Mouse (Mus musculus) midbrain, embryonic 11.5 days (tissue): ENCODE measurements around the gene Nol4l. TPM values are rescaled to one million over a fixed set of nuclear protein-coding genes. Genes with fewer than 3 reads are reported as not detected.
"Not testable (repeated sequence)": the region's sequence is repeated elsewhere in the genome, so short reads cannot be mapped to it uniquely, and the experiment has no call there.

Experiments used
- ATAC-seq: fragments of 200-750 bp; cut with Nextera tagmentation; 2 replicates; pipeline ENCODE4 v1.8.0; 2017; ENCODE audit warnings: moderate TSS enrichment, moderate library complexity; ENCODE audit not compliant: low FRiP score
- DNase-seq: peaks from one replicate; pipeline ENCODE4 v3.0.0; 2015; ENCODE audit warnings: low spot score; ENCODE audit errors: missing footprints
- H3K27ac ChIP-seq: fragments of 300-500 bp; sonication (generic); 2 replicates; pipeline ENCODE4 v1.5.1; 2014; ENCODE audit warnings: low read depth, low read length
- H3K27me3 ChIP-seq: fragments of 300-500 bp; sonication (generic); 2 replicates; pipeline ENCODE4 v1.6.1; 2014; ENCODE audit warnings: mild to moderate bottlenecking, low read length, moderate library complexity, mixed read lengths; ENCODE audit not compliant: control insufficient read depth, insufficient read depth
- H3K36me3 ChIP-seq: fragments of 300-500 bp; sonication (generic); 2 replicates; pipeline ENCODE4 v1.6.1; 2014; ENCODE audit warnings: mild to moderate bottlenecking, low read length, moderate library complexity, mixed read lengths; ENCODE audit not compliant: control insufficient read depth, insufficient read depth
- H3K4me1 ChIP-seq: fragments of 300-500 bp; sonication (generic); 2 replicates; pipeline ENCODE4 v1.6.1; 2014; ENCODE audit warnings: low read length; ENCODE audit not compliant: control insufficient read depth, insufficient read depth
- H3K4me2 ChIP-seq: fragments of 300-500 bp; sonication (generic); 2 replicates; pipeline ENCODE4 v1.6.1; 2014; ENCODE audit warnings: mild to moderate bottlenecking, moderate library complexity
- H3K4me3 ChIP-seq: fragments of 300-500 bp; sonication (generic); 2 replicates; pipeline ENCODE4 v1.5.1; 2014; ENCODE audit warnings: low read depth, low read length
- H3K9ac ChIP-seq: fragments of 300-500 bp; sonication (generic); 2 replicates; pipeline ENCODE4 v1.6.1; 2014; ENCODE audit warnings: low read length
- H3K9me3 ChIP-seq: fragments of 300-500 bp; sonication (generic); 2 replicates; pipeline ENCODE4 v1.6.1; 2016; ENCODE audit warnings: low read length; ENCODE audit not compliant: control insufficient read depth
- WGBS: fragments of 180-500 bp; shearing (Covaris S2); extraction: QIAGEN DNeasy Blood & Tissue Kit; methylation state at CpG from one replicate; pipeline ENCODE4 v1.1.7; 2014; 5-methylcytosine and 5-hydroxymethylcytosine counted together
- polyA plus RNA-seq: library from polyadenylated mRNA; unstranded; fragments of >200 nt; fragmentation: Nextera tagmentation; extraction: Ambion mirVana; gene quantifications from 2 replicates; pipeline ENCODE4 v1.2.1, GENCODE M21; 2014

The Nol4l gene
- polyA plus RNA-seq, 1 experiment from 2014 or later: 19.9 TPM

GRCm38 (mm10) chr2:153509211-153510029 lies 20.4 kb downstream of the Nol4l start:
- H3K36me3 ChIP-seq: no peaks in the 10 kb centered on the region
- no peak overlapping the region for H3K4me3 ChIP-seq
- no peaks in the 10 kb centered on the region for H3K9me3 ChIP-seq
- WGBS: 11% methylated on average over 18 of the region's 18 CpGs
- H3K4me2 ChIP-seq: peak overlapping the region; percentile 11; the same call in 1 of the 2 replicates
- peak overlapping the region; percentile 51; the same call in 1 of the 2 replicates for H3K9ac ChIP-seq
- DNase-seq (peak; percentile 92), ATAC-seq (peak; percentile 67)
- peak overlapping the region; percentile 71 for H3K27ac ChIP-seq
- peaks cover 21% of the 10 kb centered on the region for H3K4me1 ChIP-seq
- no peaks in the 10 kb centered on the region for H3K27me3 ChIP-seq

- Histone ChIP-seq H3K9ac (no peak overlapping the region), H3K9me3 (no peaks in the 10 kb centered on the region), H3K4me3 (no peak overlapping the region), H3K36me3 (no peaks in the 10 kb centered on the region), H3K27me3 (no peaks in the 10 kb centered on the region), H3K4me1 (peaks cover 21% of the 10 kb centered on the region), H3K4me2 (no peak overlapping the region), H3K27ac (no peak overlapping the region)
- 56% methylated on average over 3 of the region's 3 CpGs for WGBS
- DNase-seq: no peak
- no peak for ATAC-seq
These were observed 21.4 kb downstream of the Nol4l start for GRCm38 (mm10) chr2:153508405-153508804.

- no peak for DNase-seq
- Histone ChIP-seq H3K9ac (no peak overlapping the region), H3K27me3 (no peaks in the 10 kb centered on the region), H3K36me3 (no peaks in the 10 kb centered on the region), H3K4me3 (no peak overlapping the region), H3K9me3 (no peaks in the 10 kb centered on the region), H3K4me2 (no peak overlapping the region), H3K4me1 (peaks cover 21% of the 10 kb centered on the region), H3K27ac (no peak overlapping the region)
- no peak for ATAC-seq
- 100% methylated on average over 2 of the region's 2 CpGs for WGBS
These were observed 21.8 kb downstream of the Nol4l start for GRCm38 (mm10) chr2:153507969-153508368.

GRCm38 (mm10) chr2:153506385-153506784 lies 23.4 kb downstream of the Nol4l start:
- H3K27me3 ChIP-seq: no peaks in the 10 kb centered on the region
- peaks cover 16% of the 10 kb centered on the region for H3K4me1 ChIP-seq
- no peak overlapping the region for H3K27ac ChIP-seq
- DNase-seq: no peak
- no peaks in the 10 kb centered on the region for H3K9me3 ChIP-seq
- no peaks in the 10 kb centered on the region for H3K36me3 ChIP-seq
- WGBS: 90% methylated on average over 5 of the region's 5 CpGs
- no peak overlapping the region for H3K9ac ChIP-seq
- no peak overlapping the region for H3K4me3 ChIP-seq
- ATAC-seq: no peak
- no peak overlapping the region for H3K4me2 ChIP-seq

- Histone ChIP-seq H3K27me3 (peaks cover 11% of the 10 kb centered on the region), H3K4me2 (no peak overlapping the region), H3K4me1 (peaks cover 30% of the 10 kb centered on the region), H3K36me3 (no peaks in the 10 kb centered on the region), H3K4me3 (no peak overlapping the region), H3K9ac (no peak overlapping the region), H3K9me3 (no peaks in the 10 kb centered on the region), H3K27ac (no peak overlapping the region)
- ATAC-seq (no peak), DNase-seq (no peak)
- 58% methylated on average over 4 of the region's 4 CpGs for WGBS
These were observed 30.6 kb downstream of the Nol4l start for GRCm38 (mm10) chr2:153499154-153499553.

- H3K27me3 ChIP-seq: peaks cover 19% of the 10 kb centered on the region
- DNase-seq (peak; percentile 92), ATAC-seq (peak; percentile 47)
- H3K4me3 ChIP-seq: no peak overlapping the region
- H3K4me1 ChIP-seq: peaks cover 46% of the 10 kb centered on the region
- no peaks in the 10 kb centered on the region for H3K9me3 ChIP-seq
- peak overlapping the region; percentile 64 for H3K27ac ChIP-seq
- 13% methylated on average over 13 of the region's 13 CpGs for WGBS
- H3K4me2 ChIP-seq: peak overlapping the region; percentile 22
- H3K36me3 ChIP-seq: no peaks in the 10 kb centered on the region
- peak overlapping the region; percentile 37 for H3K9ac ChIP-seq
These were observed 32.9 kb downstream of the Nol4l start for GRCm38 (mm10) chr2:153496898-153497297.

- H3K4me1 ChIP-seq: peaks cover 52% of the 10 kb centered on the region
- 85% methylated on average over 6 of the region's 6 CpGs for WGBS
These were observed 33.5 kb downstream of the Nol4l start for GRCm38 (mm10) chr2:153496301-153496700.

GRCm38 (mm10) chr2:153495818-153496217 lies 34.0 kb downstream of the Nol4l start:
- H3K9ac ChIP-seq: no peak overlapping the region

More at GRCm38 (mm10) chr2:153496301-153496700, 33.5 kb downstream of the Nol4l start:
- Histone ChIP-seq H3K4me2 (no peak overlapping the region), H3K9me3 (no peaks in the 10 kb centered on the region), H3K27me3 (peaks cover 24% of the 10 kb centered on the region), H3K27ac (peak overlapping the region; percentile 64), H3K9ac (peak overlapping the region; percentile 37; the same call in 1 of the 2 replicates), H3K36me3 (no peaks in the 10 kb centered on the region), H3K4me3 (no peak overlapping the region)
- ATAC-seq (no peak), DNase-seq (no peak)

GRCm38 (mm10) chr2:153495391-153495790 lies 34.4 kb downstream of the Nol4l start:
- peaks cover 33% of the 10 kb centered on the region for H3K27me3 ChIP-seq
- peaks cover 55% of the 10 kb centered on the region for H3K4me1 ChIP-seq
- H3K4me3 ChIP-seq: not testable (repeated sequence)

More at GRCm38 (mm10) chr2:153495818-153496217, 34.0 kb downstream of the Nol4l start:
- peak overlapping the region; percentile 7; the same call in 1 of the 2 replicates for H3K27ac ChIP-seq
- H3K9me3 ChIP-seq: no peaks in the 10 kb centered on the region
- H3K4me2 ChIP-seq: no peak overlapping the region
- no peak for ATAC-seq
- WGBS: 94% methylated on average over 4 of the region's 4 CpGs
- no peak overlapping the region for H3K4me3 ChIP-seq
- H3K36me3 ChIP-seq: no peaks in the 10 kb centered on the region
- peaks cover 29% of the 10 kb centered on the region for H3K27me3 ChIP-seq
- no peak for DNase-seq
- H3K4me1 ChIP-seq: peaks cover 55% of the 10 kb centered on the region

More at GRCm38 (mm10) chr2:153495391-153495790, 34.4 kb downstream of the Nol4l start:
- not testable (repeated sequence) for ATAC-seq, H3K27ac ChIP-seq, H3K9ac ChIP-seq, H3K9me3 ChIP-seq, H3K4me2 ChIP-seq, DNase-seq, H3K36me3 ChIP-seq
- 86% methylated on average over 4 of the region's 4 CpGs for WGBS
